Mouse (Mus musculus) CD4-positive, CD25-positive, alpha-beta regulatory T cell, adult 4 months (primary cell): ENCODE measurements around the gene Efhc1. TPM values are rescaled to one million over a fixed set of nuclear protein-coding genes. Genes with fewer than 3 reads are reported as not detected.
"Not testable (repeated sequence)": the region's sequence is repeated elsewhere in the genome, so short reads cannot be mapped to it uniquely, and the experiment has no call there.

Experiments
- ATAC-seq: one replicate; pipeline ENCODE4 v1.8.0; 2017
- polyA plus RNA-seq, 2 experiments: library from polyadenylated mRNA; unstranded; fragments of 100-300 nt; shearing (Covaris generic); gene quantifications; one replicate each; pipeline ENCODE4 v1.2.1; 2017

Gene Efhc1
- polyA plus RNA-seq: 1 to 10 TPM in 1 of 2 experiments, under 1 TPM in 1; 0.54 to 1.2 TPM

- ATAC-seq: peak; percentile 95
These were observed at the start of gene Efhc1 for GRCm38 (mm10) chr1:20951300-20951763. Efhc1 (plus strand) TSS chr1:20951626.

DNA sequence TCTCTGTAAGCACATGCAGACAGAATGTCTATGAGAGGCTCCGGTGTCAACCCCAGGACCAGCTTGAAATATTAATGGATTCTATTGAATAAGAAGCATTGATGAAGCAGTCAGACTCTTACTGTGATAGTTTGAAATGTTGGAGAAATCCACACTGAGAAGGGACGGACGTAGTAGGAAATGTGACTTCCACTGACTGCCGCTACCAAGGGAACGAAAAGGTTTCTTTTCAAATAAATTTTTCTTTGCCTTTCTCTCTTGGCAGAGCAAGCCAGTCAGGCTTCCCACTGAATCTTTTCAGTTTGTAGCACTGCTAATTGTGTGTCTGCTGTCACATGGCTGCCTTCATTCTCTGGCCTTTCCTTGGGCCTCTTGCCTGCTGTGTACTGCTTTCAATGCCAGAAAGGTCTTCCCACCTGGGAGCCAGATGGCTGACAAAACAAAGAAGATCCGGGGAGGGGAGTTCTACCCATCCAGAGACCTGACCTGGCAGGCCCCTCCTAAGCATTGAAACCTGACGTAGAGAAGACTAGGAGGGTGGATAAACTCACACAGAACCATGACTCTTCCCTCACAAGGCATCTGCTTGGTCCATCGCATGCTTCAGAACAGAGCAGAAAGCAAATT lies 45.8 kb upstream of the Efhc1 start:
- no peak for ATAC-seq

GRCm38 (mm10) chr1:20906128-20906515 lies 45.3 kb upstream of the Efhc1 start:
- ATAC-seq: no peak

- no peak for ATAC-seq
These were observed 42.9 kb upstream of the Efhc1 start for GRCm38 (mm10) chr1:20908541-20908940.

DNA sequence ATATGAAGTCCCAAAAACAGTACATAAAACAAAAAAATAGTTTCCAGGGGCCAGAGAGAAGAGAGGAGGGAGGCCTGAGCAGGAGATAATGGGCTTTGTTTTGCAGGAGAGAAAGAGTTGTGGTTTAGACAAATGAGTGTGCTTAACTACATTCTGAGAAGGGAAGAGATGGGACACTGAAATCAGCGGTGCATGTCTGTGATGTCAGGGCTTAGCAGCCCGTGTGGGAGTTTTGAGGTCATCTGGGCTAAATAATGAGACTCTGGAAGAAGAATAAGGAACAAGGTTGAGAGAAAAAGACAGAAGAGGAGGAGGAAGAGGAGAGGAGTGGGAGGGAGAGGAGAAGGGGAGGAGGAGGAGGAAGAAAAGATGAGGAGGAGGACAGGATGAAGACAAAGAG lies 39.3 kb upstream of the Efhc1 start:
- ATAC-seq: peak; percentile 23

GRCm38 (mm10) chr1:20912527-20913171 lies 38.8 kb upstream of the Efhc1 start:
- peak; percentile 91 for ATAC-seq

GRCm38 (mm10) chr1:20914769-20915168 lies 36.7 kb upstream of the Efhc1 start:
- ATAC-seq: no peak

DNA sequence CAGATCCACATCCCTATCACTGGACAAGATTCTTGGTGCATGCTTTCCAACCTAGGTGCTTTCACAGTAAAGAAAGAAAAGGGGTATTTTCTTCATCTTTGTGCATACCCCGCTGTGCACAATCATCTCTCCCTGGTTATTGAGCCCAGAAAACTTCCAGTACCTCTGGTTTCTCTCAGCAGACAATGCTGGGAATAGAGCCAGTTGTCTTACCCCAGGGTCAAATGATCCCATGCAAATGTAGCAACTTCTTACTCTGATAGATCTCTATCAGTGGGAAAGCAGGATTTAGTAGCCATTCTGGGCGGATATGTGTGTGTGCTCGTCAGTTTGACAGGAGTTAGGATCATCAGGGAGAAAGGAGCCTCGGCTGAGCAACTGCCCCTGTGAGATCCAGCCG lies 35.8 kb upstream of the Efhc1 start:
- no peak for ATAC-seq

GRCm38 (mm10) chr1:20917496-20918050 lies 33.9 kb upstream of the Efhc1 start:
- ATAC-seq: no peak

GRCm38 (mm10) chr1:20919728-20920127 lies 31.7 kb upstream of the Efhc1 start:
- ATAC-seq: no peak

GRCm38 (mm10) chr1:20921081-20921528 lies 30.3 kb upstream of the Efhc1 start:
- no peak for ATAC-seq

- ATAC-seq: no peak
These were observed 28.6 kb upstream of the Efhc1 start for GRCm38 (mm10) chr1:20922612-20923399.

- ATAC-seq: not testable (repeated sequence)
These were observed 26.1 kb upstream of the Efhc1 start for GRCm38 (mm10) chr1:20925324-20925723.

DNA sequence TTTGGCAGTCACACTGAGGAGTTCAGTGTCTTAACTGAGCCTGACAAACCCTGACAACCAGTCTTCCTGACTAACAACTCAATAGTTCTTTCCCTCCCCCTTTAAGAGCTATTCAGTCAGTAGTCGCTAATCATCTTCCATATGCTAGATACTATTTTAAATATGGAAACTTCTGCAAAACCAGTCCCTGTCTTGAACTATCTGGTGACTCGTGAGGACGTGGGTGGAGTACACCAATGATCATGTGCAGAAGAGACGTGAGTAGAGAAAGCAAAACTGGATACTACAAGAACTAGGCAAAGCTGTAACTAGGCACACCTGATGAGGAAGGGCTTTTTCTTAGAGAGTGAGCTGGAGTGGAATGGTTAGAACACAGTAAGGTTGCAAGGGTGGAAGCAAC lies 25.5 kb upstream of the Efhc1 start:
- ATAC-seq: peak; percentile 77

- ATAC-seq: peak; percentile 44
These were observed 25.1 kb upstream of the Efhc1 start for GRCm38 (mm10) chr1:20926376-20926775.

- ATAC-seq: no peak
These were observed 22.9 kb upstream of the Efhc1 start for GRCm38 (mm10) chr1:20928487-20928886.

DNA sequence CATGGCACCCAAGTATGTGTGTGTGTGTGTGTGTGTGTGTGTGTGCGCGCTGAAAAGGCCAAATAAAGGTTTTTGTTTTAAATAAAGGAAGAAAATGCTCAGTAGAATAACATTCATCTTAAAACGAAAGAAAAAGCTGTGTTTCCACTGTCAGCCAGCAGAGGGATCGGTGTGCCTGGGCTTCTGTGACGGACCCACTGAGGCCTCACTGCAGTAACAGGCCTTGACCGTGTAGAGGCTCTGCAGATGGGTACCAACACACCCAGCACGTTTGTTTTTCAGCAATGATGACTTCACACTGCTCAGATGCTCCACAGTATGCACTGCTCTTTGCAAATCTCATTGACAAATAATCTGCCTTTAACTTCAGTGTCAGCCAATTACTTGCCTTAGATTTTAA lies 18.0 kb upstream of the Efhc1 start:
- peak; percentile 98 for ATAC-seq

GRCm38 (mm10) chr1:20935106-20935505 lies 16.3 kb upstream of the Efhc1 start:
- ATAC-seq: no peak

- peak; percentile 96 for ATAC-seq
These were observed 12.4 kb upstream of the Efhc1 start for GRCm38 (mm10) chr1:20939046-20939445.

- ATAC-seq: peak; percentile 11
These were observed 11.3 kb upstream of the Efhc1 start for GRCm38 (mm10) chr1:20940151-20940550.

DNA sequence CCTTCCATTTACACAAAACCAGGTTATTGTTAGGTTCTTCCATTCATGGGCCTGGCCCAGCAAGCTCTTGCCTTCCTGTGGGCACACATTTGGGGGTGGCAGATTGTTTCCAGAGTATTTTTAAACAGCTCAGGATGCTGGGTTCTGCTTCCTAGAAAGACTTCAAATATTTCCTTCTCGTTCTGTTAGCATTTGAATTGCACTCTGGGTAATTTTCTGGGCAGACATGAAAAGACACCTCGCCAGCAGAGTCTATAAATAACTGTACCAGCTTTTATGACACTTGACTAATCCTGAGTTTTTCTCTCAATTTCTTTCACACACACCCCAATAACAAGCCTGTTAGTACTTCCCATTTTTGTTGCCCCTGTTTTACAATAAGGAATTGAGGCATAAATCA lies 10.1 kb upstream of the Efhc1 start:
- ATAC-seq: peak; percentile 13

- ATAC-seq: no peak
These were observed 9.6 kb upstream of the Efhc1 start for GRCm38 (mm10) chr1:20941857-20942256.

GRCm38 (mm10) chr1:20943016-20943415 lies 8.4 kb upstream of the Efhc1 start:
- no peak for ATAC-seq
